Mouse (Mus musculus): ENCODE measurements around the gene Hsd17b14.

Hsd17b14 gene

GRCm38 (mm10) chr7:45567112-45567779 lies 12.6 kb downstream of the Hsd17b14 start:
- DNase-seq (ENCODE audit: low spot score): no peak

GRCm38 (mm10) chr7:45567780-45568516 lies 13.3 kb downstream of the Hsd17b14 start:
- DNase-seq (ENCODE audit: low spot score): peak; percentile 90

- DNase-seq (ENCODE audit: low spot score): no peak
These were observed 14.1 kb downstream of the Hsd17b14 start for GRCm38 (mm10) chr7:45568601-45569473.

- DNase-seq (ENCODE audit: low spot score): peak; percentile 74
These were observed 15.5 kb downstream of the Hsd17b14 start, which contains the start of gene Bcat2 for GRCm38 (mm10) chr7:45570103-45570741. Gene Bcat2, plus strand, starts transcription at chr7:45570153.

- no peak for DNase-seq (ENCODE audit: low spot score)
These were observed 17.3 kb downstream of the Hsd17b14 start for GRCm38 (mm10) chr7:45571966-45572365.

GRCm38 (mm10) chr7:45573954-45574353 lies 19.3 kb downstream of the Hsd17b14 start:
- DNase-seq (ENCODE audit: low spot score): no peak

- DNase-seq (ENCODE audit: low spot score): no peak
These were observed 20.0 kb downstream of the Hsd17b14 start for GRCm38 (mm10) chr7:45574472-45575379.

- no peak for DNase-seq (ENCODE audit: low spot score)
These were observed 31.2 kb downstream of the Hsd17b14 start for GRCm38 (mm10) chr7:45585923-45586322.

GRCm38 (mm10) chr7:45587631-45588592 lies 33.2 kb downstream of the Hsd17b14 start:
- no peak for DNase-seq (ENCODE audit: low spot score)

- peak; percentile 92 for DNase-seq (ENCODE audit: low spot score)
These were observed 34.5 kb downstream of the Hsd17b14 start for GRCm38 (mm10) chr7:45589173-45589572.

GRCm38 (mm10) chr7:45589898-45590297 lies 35.2 kb downstream of the Hsd17b14 start:
- no peak for DNase-seq (ENCODE audit: low spot score)

- DNase-seq (ENCODE audit: low spot score): peak; percentile 27
These were observed 36.2 kb downstream of the Hsd17b14 start for GRCm38 (mm10) chr7:45590874-45591273.

GRCm38 (mm10) chr7:45591880-45592279 lies 37.2 kb downstream of the Hsd17b14 start:
- DNase-seq (ENCODE audit: low spot score): no peak

GRCm38 (mm10) chr7:45593118-45593815 lies 38.6 kb downstream of the Hsd17b14 start:
- DNase-seq (ENCODE audit: low spot score): peak; percentile 82

GRCm38 (mm10) chr7:45595176-45595575 lies 40.5 kb downstream of the Hsd17b14 start:
- DNase-seq (ENCODE audit: low spot score): no peak

GRCm38 (mm10) chr7:45596107-45596506 lies 41.4 kb downstream of the Hsd17b14 start:
- no peak for DNase-seq (ENCODE audit: low spot score)

GRCm38 (mm10) chr7:45597013-45597412 lies 42.3 kb downstream of the Hsd17b14 start:
- no peak for DNase-seq (ENCODE audit: low spot score)

- DNase-seq (ENCODE audit: low spot score): no peak
These were observed 42.8 kb downstream of the Hsd17b14 start for GRCm38 (mm10) chr7:45597527-45597926.

All from retina, embryonic 14.5 days (tissue).